ENCODE assay signal across 9 mouse cellular contexts in genomic region chr3:96728634-96729402, GRCm38 (mm10). TPM values are rescaled to one million over a fixed set of nuclear protein-coding genes. Genes with fewer than 3 reads are reported as not detected.
DNase-seq lines count a peak whose midpoint lies in the region; ATAC-seq and TF ChIP-seq lines count a peak whose summit lies in the region.
"Had no signal": no experiment of that assay in that cellular context is flagged by ENCODE, and none has a peak within 500 bp of the region (broad histone marks: within the 10 kb centered on the region; RNA-seq: fewer than 3 reads in every experiment).

No protein-coding gene starts in this region.

- H3K36me3 ChIP-seq in lung, embryonic 16.5 days (ENCODE audit: control insufficient read depth, insufficient read depth, low read length) = no peaks in the 10 kb centered on the region
- peaks cover 4% of the 10 kb centered on the region for H3K36me3 ChIP-seq in embryonic facial prominence, embryonic 13.5 days
- H3K36me3 ChIP-seq in intestine, postnatal 0 days (ENCODE audit: control insufficient read depth, insufficient read depth) = peaks cover 1% of the 10 kb centered on the region
- H3K36me3 ChIP-seq in neural tube, embryonic 15.5 days = peaks cover under 1% of the 10 kb centered on the region; the same call in 1 of the 2 replicates

- H3K4me2 ChIP-seq in lung, embryonic 16.5 days (ENCODE audit: low read depth, low read length) = peak overlapping the region; percentile 54
- H3K4me2 ChIP-seq in embryonic facial prominence, embryonic 13.5 days = peak overlapping the region; percentile 66
- H3K4me2 ChIP-seq in intestine, postnatal 0 days (replicated peaks; ENCODE audit: low read depth) = peak overlapping the region; percentile 78
- peak overlapping the region; percentile 71 for H3K4me2 ChIP-seq in neural tube, embryonic 15.5 days

- no peaks in the 10 kb centered on the region for H3K27me3 ChIP-seq in lung, embryonic 16.5 days (ENCODE audit: control insufficient read depth, insufficient read depth, low read depth, low read length)
- no peaks in the 10 kb centered on the region for H3K27me3 ChIP-seq in embryonic facial prominence, embryonic 13.5 days
- H3K27me3 ChIP-seq in intestine, postnatal 0 days (replicated peaks; ENCODE audit: control insufficient read depth, insufficient read depth, low read length) = no peaks in the 10 kb centered on the region
- H3K27me3 ChIP-seq in neural tube, embryonic 15.5 days (replicated peaks) = no peaks in the 10 kb centered on the region

- ATAC-seq in lung, embryonic 16.5 days (ENCODE audit: low read depth) = no peak
- no peak for ATAC-seq in embryonic facial prominence, embryonic 13.5 days (ENCODE audit: insufficient number of reproducible peaks, insufficient read depth, low FRiP score, low TSS enrichment, low read depth)
- ATAC-seq in intestine, postnatal 0 days = no peak
- ATAC-seq in neural tube, embryonic 15.5 days (ENCODE audit: low FRiP score) = no peak
- no peak for ATAC-seq in monocyte, adult 5-6 weeks (replicated peaks; ENCODE audit: insufficient number of reproducible peaks, low FRiP score, low TSS enrichment, poor library complexity, severe bottlenecking)

- no peak overlapping the region; the same call in 1 of the 2 replicates for H3K27ac ChIP-seq in lung, embryonic 16.5 days (ENCODE audit: low read length)
- H3K27ac ChIP-seq in embryonic facial prominence, embryonic 13.5 days = peak overlapping the region; percentile 92
- H3K27ac ChIP-seq in intestine, postnatal 0 days (ENCODE audit: low read depth, low read length) = 0 out of 2 replicates have a peak overlapping the region, but pooled peaks have one; percentile 87
- H3K27ac ChIP-seq in neural tube, embryonic 15.5 days (replicated peaks) = peak overlapping the region; percentile 88

- no peak for DNase-seq in lung, adult 18-20 months
- DNase-seq in gastrocnemius, postnatal 4 days (ENCODE audit: low spot score in 2 of 2) = no peak
- no peak for DNase-seq in frontal cortex, postnatal 25 days (ENCODE audit: low spot score in 2 of 2)
- DNase-seq: cerebellum, adult 18-20 months had no signal

- H3K9ac ChIP-seq in lung, embryonic 16.5 days (ENCODE audit: low read length) = peak overlapping the region; percentile 67
- peak overlapping the region; percentile 91 for H3K9ac ChIP-seq in embryonic facial prominence, embryonic 13.5 days
- peak overlapping the region; percentile 84 for H3K9ac ChIP-seq in intestine, postnatal 0 days (ENCODE audit: low read depth, low read length)
- H3K9ac ChIP-seq in neural tube, embryonic 15.5 days (replicated peaks) = peak overlapping the region; percentile 87

- 42% methylated on average over 7 of the region's 7 CpGs for WGBS in lung, embryonic 16.5 days
- WGBS in embryonic facial prominence, embryonic 13.5 days = 36% methylated on average over 7 of the region's 7 CpGs
- WGBS in intestine, postnatal 0 days = 46% methylated on average over 7 of the region's 7 CpGs
- 52% methylated on average over 7 of the region's 7 CpGs for WGBS in neural tube, embryonic 15.5 days

- no peaks in the 10 kb centered on the region for H3K9me3 ChIP-seq in lung, embryonic 16.5 days (ENCODE audit: control insufficient read depth, low read length)
- H3K9me3 ChIP-seq in embryonic facial prominence, embryonic 13.5 days = no peaks in the 10 kb centered on the region
- no peaks in the 10 kb centered on the region for H3K9me3 ChIP-seq in intestine, postnatal 0 days (ENCODE audit: control insufficient read depth)
- H3K9me3 ChIP-seq in neural tube, embryonic 15.5 days (replicated peaks) = no peaks in the 10 kb centered on the region

- peaks cover 15% of the 10 kb centered on the region for H3K4me1 ChIP-seq in lung, embryonic 16.5 days (replicated peaks; ENCODE audit: control insufficient read depth, insufficient read depth, low read length)
- H3K4me1 ChIP-seq in embryonic facial prominence, embryonic 13.5 days = peaks cover 20% of the 10 kb centered on the region
- H3K4me1 ChIP-seq in intestine, postnatal 0 days (replicated peaks; ENCODE audit: control insufficient read depth, insufficient read depth, low read length) = peaks cover 14% of the 10 kb centered on the region
- peaks cover 35% of the 10 kb centered on the region for H3K4me1 ChIP-seq in neural tube, embryonic 15.5 days

- TF ChIP-seq CTCF in intestine, postnatal 0 days (IDR thresholded peaks at IDR 0.05; ENCODE audit: low read depth) = no peak

- H3K4me3 ChIP-seq in lung, embryonic 16.5 days (ENCODE audit: low read length) = peak overlapping the region; percentile 78
- peak overlapping the region; percentile 91 for H3K4me3 ChIP-seq in embryonic facial prominence, embryonic 13.5 days
- H3K4me3 ChIP-seq in intestine, postnatal 0 days (ENCODE audit: low read depth, low read length) = peak overlapping the region; percentile 96
- peak overlapping the region; percentile 88 for H3K4me3 ChIP-seq in neural tube, embryonic 15.5 days (replicated peaks)

RNA-seq across cellular contexts. Expression of gene Rnf115, which starts 1.4 kb away (rescaled TPM):
- polyA plus RNA-seq in lung, embryonic 16.5 days (2015; fragmentation: Nextera tagmentation; extraction: Ambion mirVana) = 45.7 and 47.8 TPM in 2 replicates
- polyA plus RNA-seq in embryonic facial prominence, embryonic 13.5 days (2015; fragmentation: Nextera tagmentation; extraction: Ambion mirVana) = 47.9 and 53.1 TPM in 2 replicates
- 58.7 and 61.6 TPM in 2 replicates for polyA plus RNA-seq in intestine, postnatal 0 days (2015; fragmentation: Nextera tagmentation; extraction: Ambion mirVana)
- polyA plus RNA-seq in neural tube, embryonic 15.5 days (2015; fragmentation: Nextera tagmentation; extraction: Ambion mirVana) = 76.7 and 77.9 TPM in 2 replicates
- 10 to 100 TPM; 45.1 to 50.6 TPM for total RNA-seq in gastrocnemius, postnatal 4 days (2021)
- total RNA-seq in monocyte, adult 5-6 weeks (2017) = 118 to 123 TPM (median 119 TPM) in 3 replicates

RNA-seq across cellular contexts. Expression of gene Polr3c, which starts 1.4 kb away (rescaled TPM):
- polyA plus RNA-seq in lung, embryonic 16.5 days (2015; fragmentation: Nextera tagmentation; extraction: Ambion mirVana) = 35.6 and 35.7 TPM in 2 replicates
- 33.3 and 34.5 TPM in 2 replicates for polyA plus RNA-seq in embryonic facial prominence, embryonic 13.5 days (2015; fragmentation: Nextera tagmentation; extraction: Ambion mirVana)
- 19.7 and 20.5 TPM in 2 replicates for polyA plus RNA-seq in intestine, postnatal 0 days (2015; fragmentation: Nextera tagmentation; extraction: Ambion mirVana)
- polyA plus RNA-seq in neural tube, embryonic 15.5 days (2015; fragmentation: Nextera tagmentation; extraction: Ambion mirVana) = 31.5 and 35.7 TPM in 2 replicates
- 10 to 100 TPM; 23.6 to 24.5 TPM for total RNA-seq in gastrocnemius, postnatal 4 days (2021)
- total RNA-seq in monocyte, adult 5-6 weeks (2017) = 39.3 to 48.7 TPM (median 39.7 TPM) in 3 replicates

RNA-seq across cellular contexts. Expression of gene Nudt17, which starts 20.5 kb away (rescaled TPM):
- 7.2 and 8.2 TPM in 2 replicates for polyA plus RNA-seq in lung, embryonic 16.5 days (2015; fragmentation: Nextera tagmentation; extraction: Ambion mirVana)
- 13.5 and 16.5 TPM in 2 replicates for polyA plus RNA-seq in embryonic facial prominence, embryonic 13.5 days (2015; fragmentation: Nextera tagmentation; extraction: Ambion mirVana)
- polyA plus RNA-seq in intestine, postnatal 0 days (2015; fragmentation: Nextera tagmentation; extraction: Ambion mirVana) = 2.2 and 2.8 TPM in 2 replicates
- 20.0 and 24.7 TPM in 2 replicates for polyA plus RNA-seq in neural tube, embryonic 15.5 days (2015; fragmentation: Nextera tagmentation; extraction: Ambion mirVana)
- 1 to 10 TPM; 1.3 to 1.7 TPM for total RNA-seq in gastrocnemius, postnatal 4 days (2021)
- 0.57 to 2.7 TPM in 2 of 3 replicates, not detected in the other for total RNA-seq in monocyte, adult 5-6 weeks (2017)

RNA-seq across cellular contexts. Expression of gene Pias3, which starts 32.6 kb away (rescaled TPM):
- polyA plus RNA-seq in lung, embryonic 16.5 days (2015; fragmentation: Nextera tagmentation; extraction: Ambion mirVana) = 51.9 and 52.0 TPM in 2 replicates
- polyA plus RNA-seq in embryonic facial prominence, embryonic 13.5 days (2015; fragmentation: Nextera tagmentation; extraction: Ambion mirVana) = 71.5 and 75.2 TPM in 2 replicates
- 15.2 and 16.1 TPM in 2 replicates for polyA plus RNA-seq in intestine, postnatal 0 days (2015; fragmentation: Nextera tagmentation; extraction: Ambion mirVana)
- polyA plus RNA-seq in neural tube, embryonic 15.5 days (2015; fragmentation: Nextera tagmentation; extraction: Ambion mirVana) = 36.2 and 39.4 TPM in 2 replicates
- 10 to 100 TPM; 30.7 to 33.3 TPM for total RNA-seq in gastrocnemius, postnatal 4 days (2021)
- total RNA-seq in monocyte, adult 5-6 weeks (2017) = 6.2 to 29.1 TPM (median 14.9 TPM) in 3 replicates

RNA-seq across cellular contexts. Expression of gene Ankrd35, which starts 58.9 kb away (rescaled TPM):
- polyA plus RNA-seq in lung, embryonic 16.5 days (2015; fragmentation: Nextera tagmentation; extraction: Ambion mirVana) = 0.36 and 0.50 TPM in 2 replicates
- polyA plus RNA-seq in embryonic facial prominence, embryonic 13.5 days (2015; fragmentation: Nextera tagmentation; extraction: Ambion mirVana) = 1.3 and 2.1 TPM in 2 replicates
- 0.22 and 0.29 TPM in 2 replicates for polyA plus RNA-seq in intestine, postnatal 0 days (2015; fragmentation: Nextera tagmentation; extraction: Ambion mirVana)
- polyA plus RNA-seq in neural tube, embryonic 15.5 days (2015; fragmentation: Nextera tagmentation; extraction: Ambion mirVana) = 2.3 and 2.4 TPM in 2 replicates
- 1 to 10 TPM; 2.0 to 2.6 TPM for total RNA-seq in gastrocnemius, postnatal 4 days (2021)
- 0.21 to 0.68 TPM (median 0.38 TPM) in 3 replicates for total RNA-seq in monocyte, adult 5-6 weeks (2017)
